Mouse (Mus musculus): ENCODE measurements at regions not wholly inside any gene's neighbourhood (a gene's known extent, or its start where the extent isn't known, plus 50 kb on each side); places are given as distances from the start of the nearest gene placed in this dataset.

GRCm38 (mm10) chr12:17481687-17482086 is 62.9 kb upstream of the Odc1 start:
- Histone ChIP-seq H3K9me3 (no peaks in the 10 kb centered on the region), H3K27ac (replicated peaks) (no peak overlapping the region), H3K36me3 (no peaks in the 10 kb centered on the region), H3K27me3 (no peaks in the 10 kb centered on the region), H3K9ac (replicated peaks) (no peak overlapping the region), H3K4me1 (peaks cover 7% of the 10 kb centered on the region), H3K4me2 (replicated peaks) (no peak overlapping the region), H3K4me3 (no peak overlapping the region)
- ATAC-seq (replicated peaks) = no peak
- WGBS = 96% methylated on average over 9 of the region's 9 CpGs

GRCm38 (mm10) chr12:17482196-17482595 is 62.4 kb upstream of the Odc1 start:
- Histone ChIP-seq H3K36me3 (no peaks in the 10 kb centered on the region), H3K9me3 (no peaks in the 10 kb centered on the region), H3K4me2 (replicated peaks) (no peak overlapping the region), H3K9ac (replicated peaks) (no peak overlapping the region), H3K4me3 (no peak overlapping the region), H3K27me3 (no peaks in the 10 kb centered on the region), H3K4me1 (peaks cover 12% of the 10 kb centered on the region), H3K27ac (replicated peaks) (no peak overlapping the region)
- ATAC-seq (replicated peaks) = no peak
- WGBS = 95% methylated on average over 13 of the region's 13 CpGs

GRCm38 (mm10) chr12:17484448-17484847 is 60.1 kb upstream of the Odc1 start:
- no peaks in the 10 kb centered on the region for H3K36me3 ChIP-seq
- ATAC-seq (replicated peaks) = no peak
- peaks cover 14% of the 10 kb centered on the region for H3K4me1 ChIP-seq
- H3K4me3 ChIP-seq = no peak overlapping the region
- WGBS = 76% methylated on average over 9 of the region's 9 CpGs
- no peak overlapping the region for H3K27ac ChIP-seq (replicated peaks)
- no peaks in the 10 kb centered on the region for H3K27me3 ChIP-seq
- no peak overlapping the region for H3K9ac ChIP-seq (replicated peaks)
- no peak overlapping the region for H3K4me2 ChIP-seq (replicated peaks)
- no peaks in the 10 kb centered on the region for H3K9me3 ChIP-seq

DNA sequence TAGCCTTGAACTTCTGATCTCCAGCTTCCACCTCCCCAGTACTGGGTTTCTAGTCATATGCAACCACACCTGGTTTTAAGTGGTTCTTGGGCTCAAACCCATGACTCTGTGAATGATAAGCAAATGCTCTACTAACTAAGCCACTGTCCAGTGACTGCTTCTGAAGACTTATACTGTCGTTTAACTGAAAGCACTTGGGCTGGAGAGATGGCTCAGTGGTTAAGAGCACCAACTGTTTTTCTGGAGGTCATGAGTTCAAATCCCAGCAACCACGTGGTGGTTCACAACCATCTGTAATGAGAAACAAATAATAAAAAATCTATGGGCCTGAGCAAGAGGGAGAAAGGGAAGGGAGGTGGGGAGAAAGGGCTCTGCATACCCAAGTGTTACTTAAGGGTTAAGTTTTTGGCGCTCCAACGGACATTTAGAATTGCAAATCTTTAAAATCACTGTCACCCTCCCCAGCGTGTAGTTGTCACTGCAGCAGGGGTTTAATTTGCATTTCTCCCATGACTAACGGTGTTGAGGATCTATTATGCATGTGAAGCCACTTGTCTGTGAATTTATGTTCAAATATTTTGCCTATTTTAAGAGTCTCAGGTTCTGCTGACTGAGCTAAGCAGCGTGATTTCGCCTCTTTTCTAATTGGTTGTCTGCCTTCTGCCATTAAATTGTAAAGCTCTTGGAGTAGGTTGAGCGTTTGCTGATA is 58.4 kb upstream of the Odc1 start:
- H3K4me2 ChIP-seq (replicated peaks) = 0 out of 2 replicates have a peak overlapping the region, but pooled peaks have one; percentile 0
- peak overlapping the region; percentile 65 for H3K27ac ChIP-seq (replicated peaks)

DNA sequence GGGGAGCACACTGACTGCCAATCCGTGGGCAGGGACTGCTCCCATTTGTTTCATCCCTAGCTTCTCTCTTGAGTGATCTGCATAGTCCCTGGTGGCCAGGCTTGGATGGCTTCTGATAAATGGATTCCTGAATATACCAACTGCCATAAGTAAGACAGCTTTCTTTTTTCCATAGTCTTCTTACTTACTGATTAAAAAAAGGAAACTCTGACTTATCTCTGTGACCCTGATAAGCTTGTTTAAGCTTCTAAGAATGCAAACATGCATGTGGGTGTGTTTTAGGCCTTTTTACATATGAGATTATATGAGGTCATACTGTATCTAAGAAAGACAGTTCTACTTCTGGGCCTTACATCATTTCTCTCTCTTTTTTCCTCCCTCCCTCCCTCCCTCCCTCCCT is 57.3 kb upstream of the Odc1 start:
- Histone ChIP-seq H3K4me1 (peaks cover 14% of the 10 kb centered on the region), H3K9me3 (no peaks in the 10 kb centered on the region), H3K27me3 (no peaks in the 10 kb centered on the region), H3K9ac (replicated peaks) (no peak overlapping the region), H3K27ac (replicated peaks) (peak overlapping the region; percentile 65), H3K36me3 (no peaks in the 10 kb centered on the region), H3K4me3 (no peak overlapping the region), H3K4me2 (replicated peaks) (no peak overlapping the region)
- no peak for ATAC-seq (replicated peaks)
- 26% methylated on average over 1 of the region's 1 CpGs for WGBS

More for the DNA sequence above, 58.4 kb upstream of the Odc1 start:
- Histone ChIP-seq H3K27me3 (no peaks in the 10 kb centered on the region), H3K4me3 (no peak overlapping the region), H3K9ac (replicated peaks) (no peak overlapping the region), H3K9me3 (no peaks in the 10 kb centered on the region), H3K4me1 (peaks cover 14% of the 10 kb centered on the region), H3K36me3 (no peaks in the 10 kb centered on the region)
- 16% methylated on average over 9 of the region's 9 CpGs for WGBS
- peak; percentile 88 for ATAC-seq (replicated peaks)

- no peak overlapping the region for H3K4me3 ChIP-seq
- 88% methylated on average over 1 of the region's 1 CpGs for WGBS
Measured at GRCm38 (mm10) chr12:17488203-17488602, 56.4 kb upstream of the Odc1 start.

GRCm38 (mm10) chr12:17489971-17490370 is 54.6 kb upstream of the Odc1 start:
- ATAC-seq (replicated peaks) = no peak
- H3K4me3 ChIP-seq = no peak overlapping the region
- H3K36me3 ChIP-seq = no peaks in the 10 kb centered on the region
- no peak overlapping the region for H3K27ac ChIP-seq (replicated peaks)
- 90% methylated on average over 3 of the region's 3 CpGs for WGBS
- peaks cover 14% of the 10 kb centered on the region for H3K4me1 ChIP-seq
- no peak overlapping the region for H3K9ac ChIP-seq (replicated peaks)
- H3K4me2 ChIP-seq (replicated peaks) = no peak overlapping the region
- H3K9me3 ChIP-seq = no peaks in the 10 kb centered on the region
- no peaks in the 10 kb centered on the region for H3K27me3 ChIP-seq

More at GRCm38 (mm10) chr12:17488203-17488602, 56.4 kb upstream of the Odc1 start:
- ATAC-seq (replicated peaks) = no peak
- Histone ChIP-seq H3K4me2 (replicated peaks) (no peak overlapping the region), H3K9me3 (no peaks in the 10 kb centered on the region), H3K9ac (replicated peaks) (no peak overlapping the region), H3K4me1 (peaks cover 14% of the 10 kb centered on the region), H3K36me3 (no peaks in the 10 kb centered on the region), H3K27ac (replicated peaks) (no peak overlapping the region), H3K27me3 (no peaks in the 10 kb centered on the region)

- peaks cover 12% of the 10 kb centered on the region for H3K4me1 ChIP-seq
- ATAC-seq (replicated peaks) = no peak
Measured at GRCm38 (mm10) chr12:17492574-17492973, 52.0 kb upstream of the Odc1 start.

DNA sequence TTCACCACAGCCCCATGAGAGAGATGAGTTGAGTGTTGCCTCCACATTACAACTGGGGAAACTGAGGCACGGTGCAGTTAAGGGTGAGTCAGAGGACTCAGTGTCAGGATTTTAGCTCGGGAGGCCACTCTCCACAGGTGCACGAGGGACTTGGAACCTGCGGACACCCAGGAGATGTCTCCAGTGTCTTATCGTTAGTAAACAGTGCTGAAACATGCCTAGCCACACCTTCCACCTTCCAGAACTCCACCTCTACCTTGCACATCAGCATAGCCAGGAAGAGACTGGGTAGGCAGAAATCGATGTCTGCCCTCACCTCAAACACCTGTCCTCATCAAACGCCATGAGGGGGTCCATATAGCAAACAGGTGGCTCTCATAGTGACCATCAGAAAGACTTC is 51.5 kb upstream of the Odc1 start:
- Histone ChIP-seq H3K9ac (replicated peaks) (no peak overlapping the region), H3K27ac (replicated peaks) (no peak overlapping the region), H3K36me3 (no peaks in the 10 kb centered on the region), H3K4me2 (replicated peaks) (no peak overlapping the region), H3K4me1 (peaks cover 12% of the 10 kb centered on the region), H3K27me3 (no peaks in the 10 kb centered on the region), H3K4me3 (no peak overlapping the region), H3K9me3 (no peaks in the 10 kb centered on the region)
- 85% methylated on average over 7 of the region's 7 CpGs for WGBS
- no peak for ATAC-seq (replicated peaks)

More at GRCm38 (mm10) chr12:17492574-17492973, 52.0 kb upstream of the Odc1 start:
- Histone ChIP-seq H3K27me3 (no peaks in the 10 kb centered on the region), H3K4me3 (no peak overlapping the region), H3K9me3 (no peaks in the 10 kb centered on the region), H3K27ac (replicated peaks) (no peak overlapping the region), H3K36me3 (no peaks in the 10 kb centered on the region), H3K4me2 (replicated peaks) (no peak overlapping the region), H3K9ac (replicated peaks) (no peak overlapping the region)
- 60% methylated on average over 4 of the region's 4 CpGs for WGBS

DNA sequence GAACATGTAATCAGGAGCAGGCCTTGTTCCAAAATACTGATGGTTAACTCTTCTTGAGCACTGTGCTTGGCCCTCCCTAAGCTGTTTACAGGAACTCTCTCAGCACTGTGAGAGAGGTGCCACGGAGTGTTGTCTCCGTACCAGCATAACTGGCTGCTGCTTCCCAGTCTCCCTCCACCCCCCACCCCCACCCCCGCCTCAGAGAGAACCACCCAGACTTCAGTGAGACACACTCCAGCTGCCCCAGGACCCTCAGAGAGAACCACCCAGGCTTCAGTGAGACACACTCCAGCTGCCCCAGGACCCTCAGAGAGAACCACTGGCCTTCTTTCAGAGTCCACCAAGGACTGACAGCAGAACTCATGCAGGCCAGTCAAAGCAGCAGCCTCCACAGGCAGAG is 50.8 kb upstream of the Odc1 start:
- no peak overlapping the region for H3K4me3 ChIP-seq
- H3K27ac ChIP-seq (replicated peaks) = no peak overlapping the region
- no peaks in the 10 kb centered on the region for H3K36me3 ChIP-seq
- H3K9ac ChIP-seq (replicated peaks) = no peak overlapping the region
- H3K27me3 ChIP-seq = no peaks in the 10 kb centered on the region
- WGBS = 59% methylated on average over 3 of the region's 3 CpGs
- peaks cover 12% of the 10 kb centered on the region for H3K4me1 ChIP-seq
- no peaks in the 10 kb centered on the region for H3K9me3 ChIP-seq
- ATAC-seq (replicated peaks) = no peak
- no peak overlapping the region for H3K4me2 ChIP-seq (replicated peaks)

Data from forebrain, embryonic 15.5 days (tissue).